Mouse (Mus musculus) neural tube, embryonic 13.5 days (tissue): ENCODE results near the gene Arhgef25. TPM values are rescaled to one million over a fixed set of nuclear protein-coding genes. Genes with fewer than 3 reads are reported as not detected.
"Not testable (repeated sequence)": the region's sequence is repeated elsewhere in the genome, so short reads cannot be mapped to it uniquely, and the experiment has no call there.

Source experiments
- ATAC-seq: fragments of 200-750 bp; cut with Nextera tagmentation; 2 replicates; pipeline ENCODE4 v1.8.0; 2017; ENCODE audit warnings: low read depth, mild to moderate bottlenecking, moderate TSS enrichment, moderate library complexity
- H3K27ac ChIP-seq: fragments of 300-500 bp; sonication (generic); replicated peaks from 2 replicates; pipeline ENCODE4 v1.5.1; 2015; ENCODE audit warnings: moderate library complexity, mild to moderate bottlenecking, inconsistent platforms
- H3K27me3 ChIP-seq: fragments of 300-500 bp; sonication (generic); 2 replicates; pipeline ENCODE4 v1.6.1; 2015; ENCODE audit warnings: mild to moderate bottlenecking, inconsistent platforms
- H3K36me3 ChIP-seq: fragments of 300-500 bp; sonication (generic); 2 replicates; pipeline ENCODE4 v1.6.1; 2015; ENCODE audit warnings: mild to moderate bottlenecking, inconsistent platforms
- H3K4me1 ChIP-seq: fragments of 300-500 bp; sonication (generic); replicated peaks from 2 replicates; pipeline ENCODE4 v1.6.1; 2015; ENCODE audit warnings: inconsistent platforms
- H3K4me2 ChIP-seq: fragments of 300-500 bp; sonication (generic); 2 replicates; pipeline ENCODE4 v1.6.1; 2015; ENCODE audit warnings: inconsistent platforms, mild to moderate bottlenecking, moderate library complexity
- H3K4me3 ChIP-seq: fragments of 300-500 bp; sonication (generic); 2 replicates; pipeline ENCODE4 v1.5.1; 2015; ENCODE audit warnings: mild to moderate bottlenecking, inconsistent platforms
- H3K9ac ChIP-seq: fragments of 300-500 bp; sonication (generic); 2 replicates; pipeline ENCODE4 v1.6.1; 2015; ENCODE audit warnings: moderate library complexity, mild to moderate bottlenecking, inconsistent platforms
- H3K9me3 ChIP-seq: fragments of 300-500 bp; sonication (generic); 2 replicates; pipeline ENCODE4 v1.6.1; 2016; ENCODE audit warnings: inconsistent platforms
- WGBS: fragments of 180-500 bp; shearing (Covaris S2); methylation state at CpG from one replicate; pipeline ENCODE4 v1.1.7; 2015; 5-methylcytosine and 5-hydroxymethylcytosine counted together
- polyA plus RNA-seq: library from polyadenylated mRNA; unstranded; fragments of >200 nt; fragmentation: Nextera tagmentation; extraction: Ambion mirVana; gene quantifications from 2 replicates; pipeline ENCODE4 v1.2.1, GENCODE M21; 2015

The Arhgef25 gene
- polyA plus RNA-seq, 1 experiment from 2014 or later = 38.1 TPM

DNA sequence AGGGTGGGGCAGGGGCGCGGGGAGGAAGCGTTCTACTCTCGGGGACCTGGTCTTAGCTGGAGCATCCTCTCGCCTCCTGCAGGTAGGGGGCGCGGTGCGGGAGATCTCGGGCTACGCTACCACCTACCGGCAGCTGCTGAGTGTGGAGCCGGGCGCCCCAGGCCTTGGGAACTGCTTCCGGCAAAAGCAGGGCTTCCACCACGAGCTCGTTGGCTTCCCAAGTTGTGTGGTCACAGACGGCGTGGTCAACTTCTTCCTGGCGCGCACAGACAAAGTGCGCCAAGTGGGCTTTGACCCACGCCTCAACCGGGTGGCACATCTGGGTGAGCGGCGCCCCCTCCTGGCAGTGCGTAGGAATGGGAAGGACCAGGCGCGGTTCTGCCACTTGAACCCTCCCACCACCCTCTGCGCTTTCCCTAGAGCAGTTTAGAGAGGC is 19.0 kb downstream of the Arhgef25 start:
- peak overlapping the region; percentile 51 for H3K4me2 ChIP-seq
- no peak overlapping the region for H3K27ac ChIP-seq
- no peak for ATAC-seq
- H3K4me1 ChIP-seq = peaks cover 37% of the 10 kb centered on the region
- peak overlapping the region; percentile 19; the same call in 1 of the 2 replicates for H3K9ac ChIP-seq
- H3K4me3 ChIP-seq = peak overlapping the region; percentile 21
- H3K36me3 ChIP-seq = peaks cover 42% of the 10 kb centered on the region
- H3K27me3 ChIP-seq = peaks cover 76% of the 10 kb centered on the region
- under 1% methylated on average over 28 of the region's 29 CpGs for WGBS
- H3K9me3 ChIP-seq = no peaks in the 10 kb centered on the region

DNA sequence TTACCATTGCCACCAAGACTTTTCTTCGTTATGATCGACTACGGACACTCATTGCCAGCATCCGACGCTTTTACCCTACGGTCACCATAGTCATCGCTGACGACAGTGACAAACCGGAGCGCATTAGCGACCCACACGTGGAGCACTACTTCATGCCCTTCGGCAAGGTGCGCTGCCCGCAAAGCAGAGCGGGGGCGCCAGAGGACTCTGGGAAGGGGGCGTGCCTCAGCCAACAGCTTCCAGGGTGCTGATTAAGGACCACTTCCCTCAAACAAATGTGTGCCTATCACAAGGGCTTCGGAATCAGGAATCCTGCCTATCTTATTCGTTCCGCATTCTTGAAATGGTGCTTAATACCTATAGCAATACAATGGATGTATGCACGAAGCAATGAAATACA is 19.9 kb downstream of the Arhgef25 start:
- Histone ChIP-seq H3K9me3 (no peaks in the 10 kb centered on the region), H3K27ac (no peak overlapping the region), H3K4me1 (peaks cover 43% of the 10 kb centered on the region), H3K4me3 (peak overlapping the region; percentile 21), H3K27me3 (peaks cover 76% of the 10 kb centered on the region), H3K9ac (no peak overlapping the region), H3K36me3 (peaks cover 42% of the 10 kb centered on the region), H3K4me2 (peak overlapping the region; percentile 51)
- 3% methylated on average over 22 of the region's 22 CpGs for WGBS
- no peak for ATAC-seq

DNA sequence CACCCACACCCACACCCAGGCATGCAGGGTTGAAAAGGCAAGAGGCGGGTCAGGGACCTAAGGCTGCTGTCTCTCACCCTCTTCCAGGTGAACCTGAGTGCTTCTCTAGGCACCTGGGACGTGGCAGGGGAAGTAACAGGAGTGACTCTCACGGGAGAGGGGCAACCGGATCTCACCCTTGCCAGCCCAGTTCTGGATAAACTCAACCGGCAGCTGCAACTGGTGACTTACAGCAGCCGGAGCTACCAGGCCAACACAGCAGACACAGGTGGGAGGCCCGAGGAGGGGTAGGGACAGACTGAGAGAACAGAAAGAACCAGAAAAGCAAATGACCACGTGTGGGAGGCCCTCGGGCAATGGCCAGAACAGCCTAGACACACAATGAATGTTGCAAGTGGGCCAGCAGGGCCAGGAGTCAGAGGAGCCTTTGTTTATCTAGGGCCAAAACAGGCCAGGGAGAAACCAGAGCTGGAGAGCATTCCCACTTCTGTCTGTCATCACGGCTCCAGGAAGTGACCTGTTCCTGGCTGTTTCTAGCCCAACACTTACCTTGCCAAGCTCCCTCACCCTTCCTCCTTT is 22.2 kb downstream of the Arhgef25 start:
- Histone ChIP-seq H3K27me3 (peaks cover 73% of the 10 kb centered on the region), H3K4me1 (peaks cover 49% of the 10 kb centered on the region), H3K36me3 (peaks cover 32% of the 10 kb centered on the region), H3K4me2 (peak overlapping the region; percentile 95), H3K9me3 (no peaks in the 10 kb centered on the region), H3K27ac (no peak overlapping the region), H3K9ac (peak overlapping the region; percentile 98; the same call in 1 of the 2 replicates), H3K4me3 (peak overlapping the region; percentile 83; the same call in 1 of the 2 replicates)
- 50% methylated on average over 10 of the region's 10 CpGs for WGBS
- ATAC-seq = no peak

DNA sequence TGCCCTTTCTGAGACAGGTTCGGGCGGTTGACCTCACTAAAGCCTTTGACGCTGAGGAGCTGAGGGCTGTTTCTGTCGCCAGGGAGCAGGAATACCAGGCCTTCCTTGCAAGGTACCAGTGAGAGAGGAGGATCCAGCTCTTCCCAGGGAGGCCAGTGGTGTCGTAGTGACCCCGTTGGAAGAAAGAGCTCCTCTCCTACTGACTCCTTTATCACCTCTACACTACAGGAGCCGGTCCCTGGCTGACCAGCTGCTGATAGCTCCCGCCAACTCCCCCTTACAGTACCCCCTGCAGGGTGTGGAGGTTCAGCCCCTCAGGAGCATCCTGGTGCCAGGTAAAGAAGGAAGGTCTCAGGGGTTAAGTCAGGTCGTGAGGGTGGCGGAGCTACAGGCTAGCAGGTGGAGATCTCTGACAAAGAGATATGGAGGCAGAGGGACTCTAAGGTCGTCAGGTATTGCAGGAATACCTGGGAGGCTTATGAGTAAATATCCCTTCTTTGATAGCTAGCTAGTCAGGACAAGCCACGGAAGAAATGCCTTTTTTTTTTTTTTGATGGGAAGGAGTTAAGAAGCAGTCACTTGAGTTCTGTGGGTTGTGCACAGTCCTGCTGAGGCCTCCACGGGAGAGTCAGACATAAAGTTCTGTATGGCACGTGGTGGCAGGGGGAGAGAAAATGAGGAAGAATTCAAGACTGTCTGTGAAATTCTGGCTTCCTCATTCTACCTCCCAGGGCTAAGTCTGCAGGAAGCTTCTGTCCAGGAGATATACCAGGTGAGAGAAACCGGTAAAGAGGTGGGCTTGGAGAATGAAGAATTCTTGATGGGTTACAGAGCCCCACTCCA is 22.9 kb downstream of the Arhgef25 start:
- 22% methylated on average over 15 of the region's 15 CpGs for WGBS
- peaks cover 49% of the 10 kb centered on the region for H3K4me1 ChIP-seq
- no peaks in the 10 kb centered on the region for H3K9me3 ChIP-seq
- H3K27me3 ChIP-seq = peaks cover 68% of the 10 kb centered on the region
- peak overlapping the region; percentile 95 for H3K4me2 ChIP-seq
- H3K4me3 ChIP-seq = peak overlapping the region; percentile 83
- peak overlapping the region; percentile 98 for H3K9ac ChIP-seq
- peak overlapping the region; percentile 91 for H3K27ac ChIP-seq
- peaks cover 27% of the 10 kb centered on the region for H3K36me3 ChIP-seq
- 0 out of 2 replicates have a peak, but pooled peaks have one; percentile 1 for ATAC-seq

DNA sequence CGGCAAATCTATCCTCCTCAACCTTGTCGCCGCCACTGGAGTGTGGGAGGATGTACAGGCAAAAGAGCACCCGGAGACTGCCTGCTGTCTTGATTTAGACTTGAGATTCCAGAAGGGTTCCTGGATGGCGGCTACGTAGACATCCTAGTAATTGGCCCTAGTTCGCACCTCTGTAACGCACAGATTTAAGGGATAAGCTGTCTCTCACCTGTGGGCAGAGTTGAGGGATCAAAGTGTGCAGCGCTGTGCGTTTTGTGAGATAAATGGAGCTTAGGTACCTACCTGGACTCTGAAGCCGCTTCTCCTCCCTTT is 23.5 kb downstream of the Arhgef25 start:
- WGBS = 2% methylated on average over 11 of the region's 11 CpGs
- H3K9ac ChIP-seq = peak overlapping the region; percentile 98
- H3K27me3 ChIP-seq = peaks cover 62% of the 10 kb centered on the region
- ATAC-seq = 0 out of 2 replicates have a peak, but pooled peaks have one; percentile 1
- peak overlapping the region; percentile 83 for H3K4me3 ChIP-seq
- H3K4me2 ChIP-seq = peak overlapping the region; percentile 95
- H3K4me1 ChIP-seq = peaks cover 49% of the 10 kb centered on the region
- peak overlapping the region; percentile 91 for H3K27ac ChIP-seq
- no peaks in the 10 kb centered on the region for H3K9me3 ChIP-seq
- peaks cover 20% of the 10 kb centered on the region for H3K36me3 ChIP-seq

DNA sequence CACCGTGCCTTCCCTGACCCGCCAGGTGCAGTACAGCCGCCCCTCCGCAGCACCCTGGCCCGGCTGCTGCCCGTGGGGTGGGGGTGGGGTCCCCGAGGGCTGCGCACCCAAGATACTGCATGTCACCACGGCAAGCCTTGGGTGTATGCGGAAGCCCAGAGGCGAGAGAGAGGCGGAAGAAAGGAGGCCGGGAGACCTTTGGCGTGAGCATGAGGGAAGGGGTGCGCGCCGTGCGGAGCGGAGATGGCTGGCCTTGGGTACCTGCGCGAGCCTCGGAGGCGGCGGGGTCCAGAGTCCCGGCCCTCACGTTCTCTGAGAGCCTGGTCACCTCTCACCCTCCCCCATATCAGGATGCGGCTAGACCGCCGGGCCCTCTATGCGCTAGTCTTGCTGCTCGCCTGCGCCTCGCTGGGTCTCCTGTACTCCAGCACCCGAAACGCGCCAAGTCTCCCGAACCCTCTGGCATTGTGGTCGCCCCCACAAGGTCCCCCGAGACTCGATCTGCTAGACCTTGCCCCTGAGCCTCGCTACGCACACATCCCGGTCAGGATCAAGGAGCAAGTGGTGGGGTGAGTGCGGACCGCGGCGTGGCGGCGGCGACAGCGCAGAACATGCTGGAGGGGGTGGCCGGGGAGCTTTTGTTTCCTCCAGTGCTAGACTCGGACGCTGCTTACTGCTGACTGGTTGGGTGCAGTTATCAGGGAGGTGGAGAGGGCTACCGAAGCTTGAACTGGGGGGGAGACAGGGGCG is 24.1 kb downstream of the Arhgef25 start:
- Histone ChIP-seq H3K4me1 (peaks cover 46% of the 10 kb centered on the region), H3K36me3 (peaks cover 18% of the 10 kb centered on the region), H3K27ac (peak overlapping the region; percentile 91), H3K9me3 (no peaks in the 10 kb centered on the region), H3K4me3 (peak overlapping the region; percentile 83), H3K9ac (peak overlapping the region; percentile 98), H3K4me2 (peak overlapping the region; percentile 95), H3K27me3 (peaks cover 57% of the 10 kb centered on the region)
- peak; percentile 63 for ATAC-seq
- under 1% methylated on average over 56 of the region's 56 CpGs for WGBS

DNA sequence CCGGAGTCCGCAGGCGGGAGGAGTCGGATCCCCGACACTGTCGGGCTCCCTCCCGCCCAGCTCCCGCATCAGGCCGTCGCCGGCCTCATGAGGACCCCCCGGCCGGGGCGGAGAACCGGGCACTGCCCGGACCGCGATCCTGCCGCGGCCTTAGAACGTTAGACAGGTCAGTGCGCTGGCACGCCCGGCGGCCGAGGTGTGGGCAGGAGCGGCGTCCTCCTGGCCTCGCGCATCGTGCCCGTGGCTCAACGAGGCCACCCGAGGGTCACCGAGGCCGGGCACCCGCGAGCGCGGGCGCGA is 24.6 kb downstream of the Arhgef25 start:
- peaks cover 52% of the 10 kb centered on the region for H3K27me3 ChIP-seq
- under 1% methylated on average over 31 of the region's 42 CpGs for WGBS

DNA sequence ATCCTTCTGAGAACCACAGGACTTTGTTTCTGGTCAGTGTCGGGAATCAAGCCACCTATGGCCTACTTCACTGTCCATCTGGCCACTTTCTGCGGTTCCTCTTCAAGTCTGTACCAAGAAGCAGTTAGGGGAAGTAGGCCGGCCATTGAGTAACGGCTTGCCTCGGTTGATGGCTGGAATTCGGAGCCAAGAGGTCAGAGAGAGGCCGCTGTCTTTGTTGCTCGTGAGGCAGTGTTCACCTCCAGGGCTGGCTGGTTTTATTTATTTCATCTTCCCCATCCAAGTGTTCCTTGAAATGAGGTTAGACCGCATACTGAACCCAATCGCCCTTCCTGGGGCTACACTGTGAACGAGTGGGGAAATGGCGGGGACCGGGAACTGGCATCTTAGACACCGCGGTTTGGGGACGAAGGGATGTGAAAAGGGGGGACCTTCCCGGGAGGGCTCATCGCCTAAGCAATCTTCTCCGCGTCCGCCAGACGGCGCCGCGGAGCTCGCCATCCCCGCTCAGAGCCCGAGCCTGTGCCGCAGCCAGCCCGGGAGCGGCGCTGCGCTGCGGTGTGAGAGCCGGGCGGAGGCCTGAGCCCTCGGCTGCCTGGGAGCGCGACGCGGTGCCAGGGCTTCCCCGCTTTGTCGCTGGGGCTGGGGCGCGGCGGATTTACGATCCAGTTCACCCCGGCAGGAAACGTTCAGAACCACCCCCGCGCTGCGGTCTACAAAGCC is 25.1 kb downstream of the Arhgef25 start, which contains the start of gene B4galnt1:
B4galnt1 (plus strand) TSS at position 595 of the 723 bp plus-strand sequence.
- Histone ChIP-seq H3K4me1 (peaks cover 36% of the 10 kb centered on the region), H3K9ac (peak within 1 kb of the TSS; percentile 98), H3K9me3 (no peaks in the 10 kb centered on the region), H3K4me3 (peak within 1 kb of the TSS; percentile 83), H3K4me2 (peak within 1 kb of the TSS; percentile 95), H3K36me3 (peaks cover 15% of the 10 kb centered on the region), H3K27ac (peak within 1 kb of the TSS; percentile 91), H3K27me3 (peaks cover 46% of the 10 kb centered on the region)
- 2% methylated on average over 51 of the region's 52 CpGs for WGBS
- ATAC-seq = peak; percentile 90

More for the DNA sequence above, 24.6 kb downstream of the Arhgef25 start:
- Histone ChIP-seq H3K4me3 (peak overlapping the region; percentile 83), H3K27ac (peak overlapping the region; percentile 91), H3K4me1 (peaks cover 41% of the 10 kb centered on the region), H3K4me2 (peak overlapping the region; percentile 95), H3K9me3 (no peaks in the 10 kb centered on the region), H3K9ac (peak overlapping the region; percentile 98), H3K36me3 (peaks cover 18% of the 10 kb centered on the region)
- ATAC-seq = peak; percentile 43; the same call in 1 of the 2 replicates

DNA sequence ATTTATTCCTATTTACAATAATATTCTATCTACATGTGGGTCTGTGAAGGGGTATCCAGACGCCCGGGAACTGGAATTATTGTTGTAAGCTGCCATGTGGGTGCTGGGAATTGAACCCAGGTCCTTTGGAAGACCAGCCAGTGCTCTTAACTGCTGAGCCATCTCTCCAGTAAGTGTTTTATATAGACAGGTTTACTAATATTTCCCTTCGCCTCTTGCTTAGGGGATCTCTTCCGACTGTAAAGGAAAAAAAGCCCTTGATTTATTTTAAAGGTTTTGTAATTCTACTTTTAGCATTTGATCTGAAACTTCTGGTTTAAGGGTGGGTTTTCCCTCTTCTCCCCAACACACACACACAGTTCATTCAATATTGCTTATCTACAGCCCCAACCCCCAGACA is 25.7 kb downstream of the Arhgef25 start:
- ATAC-seq = no peak
- peaks cover 40% of the 10 kb centered on the region for H3K27me3 ChIP-seq
- H3K4me1 ChIP-seq = peaks cover 31% of the 10 kb centered on the region
- H3K4me3 ChIP-seq = peak overlapping the region; percentile 83
- H3K36me3 ChIP-seq = peaks cover 9% of the 10 kb centered on the region
- H3K4me2 ChIP-seq = peak overlapping the region; percentile 95
- H3K27ac ChIP-seq = peak overlapping the region; percentile 91; the same call in 1 of the 2 replicates
- WGBS = 95% methylated on average over 4 of the region's 4 CpGs
- peak overlapping the region; percentile 98 for H3K9ac ChIP-seq
- H3K9me3 ChIP-seq = no peaks in the 10 kb centered on the region

DNA sequence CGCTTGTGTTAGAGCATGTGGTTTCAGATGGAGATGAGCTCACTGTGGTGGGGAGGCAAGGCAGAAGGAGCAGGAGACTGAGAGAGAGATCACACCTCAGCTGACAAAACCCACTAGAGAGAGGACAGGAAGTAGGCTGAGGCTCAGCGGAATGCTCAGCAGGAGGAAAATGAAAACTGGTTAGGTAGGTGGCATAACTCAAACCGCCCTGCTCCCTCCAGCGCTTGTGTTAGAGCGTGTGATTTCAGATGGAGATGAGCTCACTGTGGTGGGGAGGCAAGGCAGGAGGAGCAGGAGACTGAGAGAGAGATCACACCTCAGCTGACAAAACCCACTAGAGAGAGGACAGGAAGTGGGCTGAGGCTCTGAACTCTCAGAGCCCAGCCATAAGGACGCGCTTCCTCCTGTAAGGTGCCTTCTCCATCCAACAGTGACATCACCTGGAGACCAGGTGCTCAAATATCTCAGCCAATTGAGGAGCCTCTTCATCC is 27.1 kb downstream of the Arhgef25 start:
- WGBS = 68% methylated on average over 7 of the region's 7 CpGs
- not testable (repeated sequence) for H3K9me3 ChIP-seq, ATAC-seq, H3K4me3 ChIP-seq, H3K4me2 ChIP-seq, H3K9ac ChIP-seq, H3K36me3 ChIP-seq, H3K27ac ChIP-seq
- Histone ChIP-seq H3K27me3 (peaks cover 27% of the 10 kb centered on the region), H3K4me1 (peaks cover 28% of the 10 kb centered on the region)

DNA sequence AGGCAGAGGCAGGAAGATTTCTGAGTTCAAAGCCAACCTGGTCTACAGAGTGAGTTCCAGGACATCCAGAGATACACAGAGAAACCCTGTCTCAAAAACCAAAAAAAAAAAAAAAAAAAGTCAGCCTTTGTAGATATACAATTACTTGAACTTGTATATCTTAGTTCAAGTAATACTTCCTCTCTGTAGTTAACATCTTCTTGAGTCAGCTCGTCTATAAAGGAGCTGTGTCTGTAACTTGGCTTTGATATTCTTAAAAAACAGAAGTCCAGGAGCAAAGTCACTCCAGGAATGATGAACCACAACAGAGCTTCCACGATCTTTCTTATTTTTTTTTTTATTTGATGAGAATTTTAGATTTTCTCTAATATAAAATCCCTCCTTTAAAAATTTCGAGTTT is 29.2 kb downstream of the Arhgef25 start:
- H3K4me1 ChIP-seq = peaks cover 11% of the 10 kb centered on the region
- H3K27me3 ChIP-seq = peaks cover 8% of the 10 kb centered on the region; the same call in 1 of the 2 replicates
- no peaks in the 10 kb centered on the region for H3K9me3 ChIP-seq
- H3K4me3 ChIP-seq = no peak overlapping the region
- H3K4me2 ChIP-seq = no peak overlapping the region
- 75% methylated on average over 3 of the region's 3 CpGs for WGBS
- H3K9ac ChIP-seq = no peak overlapping the region
- no peak for ATAC-seq
- H3K36me3 ChIP-seq = no peaks in the 10 kb centered on the region
- no peak overlapping the region for H3K27ac ChIP-seq
